Mouse (Mus musculus): ENCODE results near the gene Gtf2h1.

- TF ChIP-seq HCFC1 (IDR thresholded peaks at IDR 0.05; ENCODE audit: borderline replicate concordance, insufficient read depth, low read length), result no peak
- no peak for TF ChIP-seq ZC3H11A (IDR thresholded peaks at IDR 0.05; ENCODE audit: borderline replicate concordance, low read depth, low read length)
- no peak for TF ChIP-seq ZNF384 (IDR thresholded peaks at IDR 0.05; ENCODE audit: low read depth, low read length)
Measured at GRCm38 (mm10) chr7:46814012-46814411, 18.1 kb downstream of the Gtf2h1 start.
